Mouse (Mus musculus) hindbrain, embryonic 14.5 days (tissue): ENCODE results near the gene Sirpa. TPM values are rescaled to one million over a fixed set of nuclear protein-coding genes. Genes with fewer than 3 reads are reported as not detected.
A peak's percentile ranks its signal among the peaks of the same experiment; 100 is the strongest.

Experiments used
- ATAC-seq: fragments of 200-750 bp; cut with Nextera tagmentation; 2 replicates; pipeline ENCODE4 v1.8.0; 2017; ENCODE audit warnings: moderate number of reproducible peaks, mild to moderate bottlenecking, moderate TSS enrichment, moderate library complexity; ENCODE audit not compliant: low FRiP score
- DNase-seq: peaks from one replicate; pipeline ENCODE4 v3.0.0-alpha.2; 2015; ENCODE audit warnings: low spot score
- H3K27ac ChIP-seq: fragments of 300-500 bp; sonication (generic); 2 replicates; pipeline ENCODE4 v1.5.1; 2014; ENCODE audit warnings: mild to moderate bottlenecking, moderate library complexity
- H3K27me3 ChIP-seq: fragments of 300-500 bp; sonication (generic); 2 replicates; pipeline ENCODE4 v1.6.1; 2014; ENCODE audit warnings: mild to moderate bottlenecking, low read length, mixed read lengths; ENCODE audit not compliant: control insufficient read depth, insufficient read depth
- H3K36me3 ChIP-seq: fragments of 300-500 bp; sonication (generic); replicated peaks from 2 replicates; pipeline ENCODE4 v1.6.1; 2014; ENCODE audit not compliant: control insufficient read depth, insufficient read depth
- H3K4me1 ChIP-seq: fragments of 300-500 bp; sonication (generic); replicated peaks from 2 replicates; pipeline ENCODE4 v1.6.1; 2014; ENCODE audit warnings: antibody characterized with exemption, low read length, mixed read lengths; ENCODE audit not compliant: control insufficient read depth, insufficient read depth
- H3K4me2 ChIP-seq: fragments of 300-500 bp; sonication (generic); replicated peaks from 2 replicates; pipeline ENCODE4 v1.6.1; 2014; ENCODE audit warnings: mild to moderate bottlenecking, moderate library complexity
- H3K4me3 ChIP-seq: fragments of 300-500 bp; sonication (generic); replicated peaks from 2 replicates; pipeline ENCODE4 v1.5.1; 2014; ENCODE audit warnings: mild to moderate bottlenecking, low read length
- H3K9ac ChIP-seq: fragments of 300-500 bp; sonication (generic); 2 replicates; pipeline ENCODE4 v1.6.1; 2014
- H3K9me3 ChIP-seq: fragments of 300-500 bp; sonication (generic); 2 replicates; pipeline ENCODE4 v1.6.1; 2016; ENCODE audit warnings: low read length; ENCODE audit not compliant: control insufficient read depth
- WGBS: fragments of 180-500 bp; shearing (Covaris S2); extraction: QIAGEN DNeasy Blood & Tissue Kit; methylation state at CpG from one replicate; pipeline ENCODE4 v1.1.7; 2014; 5-methylcytosine and 5-hydroxymethylcytosine counted together
- polyA plus RNA-seq: library from polyadenylated mRNA; unstranded; fragments of >200 nt; fragmentation: Nextera tagmentation; extraction: Ambion mirVana; gene quantifications from 2 replicates; pipeline ENCODE4 v1.2.1, GENCODE M21; 2014

The Sirpa gene
- polyA plus RNA-seq, 1 experiment from 2014 or later = 38.6 TPM

GRCm38 (mm10) chr2:129580656-129581055, 12.0 kb upstream of the Sirpa start:
- H3K4me2 ChIP-seq = no peak overlapping the region
- H3K27me3 ChIP-seq = no peaks in the 10 kb centered on the region
- no peak overlapping the region for H3K27ac ChIP-seq
- H3K9me3 ChIP-seq = no peaks in the 10 kb centered on the region
- no peak overlapping the region for H3K4me3 ChIP-seq
- H3K4me1 ChIP-seq = no peaks in the 10 kb centered on the region; the same call in 1 of the 2 replicates
- no peak overlapping the region for H3K9ac ChIP-seq
- 90% methylated on average over 4 of the region's 4 CpGs for WGBS
- DNase-seq = no peak
- H3K36me3 ChIP-seq = no peaks in the 10 kb centered on the region
- no peak for ATAC-seq

GRCm38 (mm10) chr2:129581826-129582225, 10.8 kb upstream of the Sirpa start:
- Histone ChIP-seq H3K36me3 (no peaks in the 10 kb centered on the region), H3K4me2 (no peak overlapping the region), H3K4me3 (no peak overlapping the region), H3K9ac (no peak overlapping the region), H3K27ac (no peak overlapping the region), H3K4me1 (no peaks in the 10 kb centered on the region; the same call in 1 of the 2 replicates), H3K27me3 (no peaks in the 10 kb centered on the region), H3K9me3 (no peaks in the 10 kb centered on the region)
- DNase-seq = no peak
- no peak for ATAC-seq
- WGBS = 50% methylated on average over 3 of the region's 3 CpGs

DNA sequence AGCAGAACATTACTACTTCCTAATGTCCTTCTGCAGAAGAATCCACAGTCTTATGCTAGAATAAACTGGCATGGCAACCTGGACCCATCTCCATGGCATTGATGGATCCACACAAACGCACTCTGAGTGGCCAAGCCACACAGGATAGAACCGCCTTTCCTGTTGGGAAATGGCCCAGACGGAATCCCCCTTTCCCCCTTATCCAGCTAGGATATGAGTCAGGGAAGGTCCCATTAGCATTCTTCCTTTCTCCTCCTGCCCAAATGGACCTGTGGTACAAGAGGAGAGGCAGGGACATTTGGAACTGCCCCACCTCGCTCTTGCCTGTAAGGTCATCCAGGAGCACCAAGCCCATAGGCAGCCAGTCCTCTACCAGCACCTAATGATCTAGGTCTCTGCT, 10.4 kb upstream of the Sirpa start:
- H3K9me3 ChIP-seq = no peaks in the 10 kb centered on the region
- 91% methylated on average over 4 of the region's 4 CpGs for WGBS
- no peak overlapping the region for H3K9ac ChIP-seq
- H3K4me2 ChIP-seq = no peak overlapping the region
- H3K4me3 ChIP-seq = no peak overlapping the region
- no peaks in the 10 kb centered on the region for H3K27me3 ChIP-seq
- H3K4me1 ChIP-seq = no peaks in the 10 kb centered on the region; the same call in 1 of the 2 replicates
- ATAC-seq (no peak), DNase-seq (no peak)
- H3K27ac ChIP-seq = no peak overlapping the region
- H3K36me3 ChIP-seq = no peaks in the 10 kb centered on the region

- ATAC-seq (no peak), DNase-seq (no peak)
- 7% methylated on average over 1 of the region's 1 CpGs for WGBS
- Histone ChIP-seq H3K36me3 (no peaks in the 10 kb centered on the region), H3K4me1 (no peaks in the 10 kb centered on the region; the same call in 1 of the 2 replicates), H3K9ac (no peak overlapping the region), H3K27ac (no peak overlapping the region), H3K27me3 (no peaks in the 10 kb centered on the region), H3K4me3 (no peak overlapping the region), H3K4me2 (no peak overlapping the region), H3K9me3 (no peaks in the 10 kb centered on the region)
Measured at GRCm38 (mm10) chr2:129584905-129585304, 7.7 kb upstream of the Sirpa start.

DNA sequence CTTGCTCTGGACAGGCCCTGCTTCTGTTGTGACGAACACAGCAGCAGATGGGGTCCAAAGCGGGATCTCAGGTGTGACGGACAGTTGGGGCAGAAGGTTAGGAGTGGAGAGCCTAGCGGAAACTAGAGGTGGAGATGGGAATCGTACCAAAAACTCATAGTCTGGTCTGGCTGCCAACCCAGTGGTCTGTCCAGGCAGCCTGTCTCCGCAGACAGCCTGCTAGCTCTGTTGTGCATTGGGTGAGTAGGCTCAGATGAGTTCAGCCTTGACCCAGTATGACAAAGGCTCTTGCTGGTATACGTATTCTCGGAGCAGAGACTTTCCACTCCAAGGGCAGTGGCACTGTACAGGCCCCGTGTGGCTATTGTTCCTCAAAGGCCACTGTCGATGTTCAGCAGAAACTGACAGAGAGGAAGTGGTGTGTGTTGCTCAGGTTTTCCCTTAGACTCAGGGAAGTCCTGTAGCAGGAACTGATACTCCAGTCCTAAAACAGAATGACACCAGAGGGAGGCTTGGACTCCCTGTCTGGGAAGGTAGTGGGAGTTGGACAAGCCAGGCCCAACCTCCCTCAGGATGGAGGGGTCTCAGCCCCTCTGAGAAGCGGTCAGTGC, 6.6 kb upstream of the Sirpa start:
- WGBS = 80% methylated on average over 11 of the region's 11 CpGs
- Histone ChIP-seq H3K4me1 (no peaks in the 10 kb centered on the region; the same call in 1 of the 2 replicates), H3K4me2 (no peak overlapping the region), H3K27ac (no peak overlapping the region), H3K27me3 (no peaks in the 10 kb centered on the region), H3K36me3 (no peaks in the 10 kb centered on the region), H3K9ac (no peak overlapping the region; the same call in 1 of the 2 replicates), H3K4me3 (no peak overlapping the region), H3K9me3 (no peaks in the 10 kb centered on the region)
- no peak for ATAC-seq
- no peak for DNase-seq

GRCm38 (mm10) chr2:129587241-129587640, 5.4 kb upstream of the Sirpa start:
- Histone ChIP-seq H3K9me3 (no peaks in the 10 kb centered on the region), H3K4me2 (no peak overlapping the region), H3K27me3 (no peaks in the 10 kb centered on the region), H3K27ac (no peak overlapping the region), H3K9ac (no peak overlapping the region), H3K36me3 (no peaks in the 10 kb centered on the region), H3K4me1 (peaks cover 4% of the 10 kb centered on the region), H3K4me3 (no peak overlapping the region)
- no peak for DNase-seq
- no peak for ATAC-seq
- WGBS = 48% methylated on average over 3 of the region's 3 CpGs

DNA sequence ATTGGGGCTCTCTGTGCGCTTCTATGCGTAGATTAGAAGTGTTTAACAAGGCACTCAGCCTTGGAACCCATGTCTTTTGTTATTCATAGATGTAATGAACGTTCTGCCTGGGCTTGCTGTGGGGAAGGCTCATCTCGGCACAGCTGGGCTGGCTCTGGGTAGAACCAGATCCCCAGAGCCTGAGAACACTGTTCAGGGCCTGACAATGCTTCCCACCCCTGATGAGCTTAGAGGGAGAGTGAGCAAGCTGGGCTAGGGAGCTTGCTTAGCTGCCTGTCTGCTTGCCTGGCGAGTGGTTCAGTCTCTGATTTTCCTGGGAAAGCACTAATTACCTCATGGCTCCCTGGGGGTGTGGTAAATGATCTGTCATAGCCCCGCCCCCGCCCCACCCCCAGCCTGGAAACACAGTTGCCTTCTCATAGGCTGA, 4.8 kb upstream of the Sirpa start:
- Histone ChIP-seq H3K9me3 (no peaks in the 10 kb centered on the region), H3K36me3 (no peaks in the 10 kb centered on the region), H3K27ac (no peak overlapping the region), H3K4me2 (no peak overlapping the region), H3K4me3 (no peak overlapping the region), H3K4me1 (peaks cover 8% of the 10 kb centered on the region), H3K9ac (no peak overlapping the region), H3K27me3 (no peaks in the 10 kb centered on the region)
- ATAC-seq (no peak), DNase-seq (no peak)
- WGBS = 16% methylated on average over 7 of the region's 7 CpGs

- peak overlapping the region; percentile 85 for H3K9ac ChIP-seq
- H3K4me3 ChIP-seq = 0 out of 2 replicates have a peak overlapping the region, but pooled peaks have one; percentile 77
- ATAC-seq (no peak), DNase-seq (no peak)
- no peaks in the 10 kb centered on the region for H3K36me3 ChIP-seq
- H3K27ac ChIP-seq = no peak overlapping the region
- no peaks in the 10 kb centered on the region for H3K27me3 ChIP-seq
- no peaks in the 10 kb centered on the region for H3K9me3 ChIP-seq
- WGBS = 73% methylated on average over 4 of the region's 4 CpGs
- H3K4me1 ChIP-seq = peaks cover 8% of the 10 kb centered on the region
- peak overlapping the region; percentile 88 for H3K4me2 ChIP-seq
Measured at GRCm38 (mm10) chr2:129591897-129592296, 738 bp upstream of the Sirpa start.

DNA sequence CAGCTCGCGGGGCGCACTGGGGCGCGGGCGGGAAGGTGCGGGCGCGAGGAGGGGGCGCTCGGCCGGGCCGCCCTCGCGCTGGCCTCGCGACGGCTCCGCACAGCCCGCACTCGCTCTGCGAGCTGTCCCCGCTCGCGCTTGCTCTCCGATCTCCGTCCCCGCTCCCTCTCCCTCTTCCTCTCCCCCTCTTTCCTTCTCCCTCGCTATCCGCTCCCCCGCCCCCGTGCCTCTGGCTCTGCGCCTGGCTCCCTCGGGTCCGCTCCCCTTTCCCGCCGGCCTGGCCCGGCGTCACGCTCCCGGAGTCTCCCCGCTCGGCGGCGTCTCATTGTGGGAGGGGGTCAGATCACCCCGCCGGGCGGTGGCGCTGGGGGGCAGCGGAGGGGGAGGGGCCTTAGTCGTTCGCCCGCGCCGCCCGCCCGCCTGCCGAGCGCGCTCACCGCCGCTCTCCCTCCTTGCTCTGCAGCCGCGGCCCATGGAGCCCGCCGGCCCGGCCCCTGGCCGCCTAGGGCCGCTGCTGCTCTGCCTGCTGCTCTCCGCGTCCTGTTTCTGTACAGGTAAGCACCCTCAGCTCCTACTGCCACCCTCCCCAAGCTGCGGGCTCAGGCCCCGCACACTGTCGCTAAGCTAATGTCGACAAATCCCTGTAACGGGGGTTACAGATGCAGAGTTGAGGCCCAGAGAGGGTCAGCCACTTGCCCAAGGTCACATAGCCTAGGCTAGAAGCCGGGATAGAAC, 673 bp downstream of the Sirpa start:
- Histone ChIP-seq H3K4me3 (peak overlapping the region; percentile 77), H3K27me3 (no peaks in the 10 kb centered on the region), H3K4me1 (peaks cover 11% of the 10 kb centered on the region), H3K4me2 (peak overlapping the region; percentile 88), H3K36me3 (no peaks in the 10 kb centered on the region), H3K9ac (peak overlapping the region; percentile 85), H3K27ac (peak overlapping the region; percentile 88), H3K9me3 (no peaks in the 10 kb centered on the region)
- peak; percentile 69 for DNase-seq
- peak; percentile 85 for ATAC-seq
- under 1% methylated on average over 58 of the region's 77 CpGs for WGBS
